Mouse (Mus musculus) spleen, postnatal 4 days (tissue): ENCODE measurements around the gene Smim15.

ENCODE experiments used
- DNase-seq, 2 experiments: peaks; one replicate each; pipeline ENCODE4 v3.0.0; 2022; ENCODE audit warnings: low spot score in 2 of 2

Gene Smim15

DNA sequence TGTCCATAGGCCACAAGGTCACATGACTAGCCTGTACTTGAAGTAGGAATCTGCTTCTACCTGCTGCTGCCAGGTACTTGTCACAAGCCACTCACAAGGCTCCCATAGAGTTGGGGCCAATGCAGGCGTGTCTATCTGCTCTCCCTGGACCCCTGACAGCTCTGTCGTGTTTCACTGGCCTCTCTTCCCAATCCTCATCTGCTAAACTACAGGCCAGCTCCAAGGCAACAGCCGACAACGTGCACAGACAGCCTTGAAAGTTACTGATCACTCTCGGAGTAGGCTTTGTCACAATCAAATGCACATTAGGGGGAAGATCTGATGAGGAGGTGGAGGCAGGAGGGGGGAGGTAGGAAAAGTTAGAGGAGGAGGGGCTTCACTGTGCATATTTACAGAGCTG, 18.7 kb downstream of the Smim15 start:
- DNase-seq = no peak

- DNase-seq = no peak
These were observed 19.3 kb downstream of the Smim15 start for GRCm38 (mm10) chr13:108063374-108064134.

GRCm38 (mm10) chr13:108064331-108064730, 20.1 kb downstream of the Smim15 start:
- no peak for DNase-seq

DNA sequence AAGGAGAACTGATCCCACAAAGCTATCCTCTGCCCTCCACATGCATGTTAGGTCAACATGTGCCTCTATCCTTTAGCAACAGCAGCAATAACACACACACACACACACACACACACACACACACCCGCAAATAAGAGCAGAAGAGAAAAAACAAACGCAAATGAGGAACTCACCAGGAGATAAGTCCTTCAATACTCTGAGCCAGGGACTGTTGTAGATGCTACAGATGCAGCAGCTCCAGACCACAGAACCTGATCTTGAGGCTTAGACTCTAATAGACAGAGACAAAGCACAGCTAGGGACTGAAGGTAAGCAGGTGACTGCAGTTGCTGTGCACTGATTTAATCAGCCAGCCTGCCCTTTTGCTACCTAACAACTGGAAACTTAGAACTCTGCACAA, 21.8 kb downstream of the Smim15 start:
- DNase-seq = no peak

DNA sequence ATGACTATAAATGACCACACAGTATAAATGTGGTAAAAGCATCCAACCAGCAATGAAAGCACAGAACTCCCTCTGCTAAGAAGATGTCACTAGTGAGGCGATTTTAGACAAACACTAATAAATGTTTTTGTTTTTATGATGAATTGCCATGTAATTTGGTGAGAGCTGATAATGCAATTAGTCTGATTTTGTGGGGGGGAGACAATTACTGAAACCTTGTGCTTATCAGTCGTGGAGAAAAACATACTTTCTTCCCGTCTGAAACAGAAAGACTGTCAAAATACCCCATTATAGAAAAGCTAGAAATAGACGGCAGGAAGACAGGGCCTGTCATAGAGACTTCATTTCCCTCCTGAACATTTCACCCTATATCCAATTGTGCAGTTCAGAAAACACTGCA, 24.9 kb downstream of the Smim15 start:
- no peak for DNase-seq

GRCm38 (mm10) chr13:108070171-108070570, 25.9 kb downstream of the Smim15 start:
- no peak for DNase-seq

GRCm38 (mm10) chr13:108077476-108077875, 33.2 kb downstream of the Smim15 start:
- DNase-seq = no peak

DNA sequence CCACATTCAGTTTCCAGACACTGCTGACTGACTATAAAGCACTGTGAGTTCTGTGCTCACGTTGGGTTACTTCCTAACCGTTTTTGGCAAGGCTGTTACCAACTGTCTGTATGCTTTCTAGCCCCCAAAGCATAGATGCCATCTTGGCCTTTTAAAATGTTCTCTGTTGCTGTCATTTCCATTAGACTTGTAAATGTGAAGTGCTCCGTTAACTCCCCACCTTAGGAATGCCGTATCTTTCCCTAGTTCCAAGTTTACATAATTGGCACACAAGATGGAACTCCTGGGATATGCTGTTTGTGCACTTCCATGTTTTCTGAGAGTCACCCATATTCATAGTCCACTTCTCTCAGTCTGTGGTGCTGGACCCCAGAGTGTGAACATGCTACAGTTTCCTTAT, 33.7 kb downstream of the Smim15 start:
- no peak for DNase-seq

DNA sequence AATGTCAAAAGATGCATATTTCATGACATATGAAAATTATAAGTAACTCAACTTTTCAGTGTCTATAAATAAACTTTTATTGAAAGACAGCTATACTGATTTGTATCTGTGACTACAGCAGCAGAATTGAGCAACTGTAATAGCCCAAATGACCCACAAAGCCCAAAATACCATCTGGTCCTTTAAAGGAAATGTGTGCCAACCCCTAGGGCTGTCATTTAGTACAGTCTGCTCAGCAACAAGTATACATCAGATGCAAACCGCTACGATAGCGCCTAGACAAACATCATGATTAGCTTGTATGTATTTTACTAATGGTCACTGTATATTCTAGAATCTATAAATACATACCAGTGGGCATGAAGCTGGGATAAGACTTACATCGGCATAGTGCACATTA, 39.8 kb downstream of the Smim15 start:
- DNase-seq = no peak

GRCm38 (mm10) chr13:108086036-108086435, 41.8 kb downstream of the Smim15 start:
- no peak for DNase-seq

- no peak for DNase-seq
These were observed 42.5 kb downstream of the Smim15 start for GRCm38 (mm10) chr13:108086724-108087123.

- DNase-seq = no peak
These were observed 48.0 kb downstream of the Smim15 start for GRCm38 (mm10) chr13:108092290-108092689.

- DNase-seq = no peak
These were observed 50.4 kb downstream of the Smim15 start for GRCm38 (mm10) chr13:108094681-108095080.

DNA sequence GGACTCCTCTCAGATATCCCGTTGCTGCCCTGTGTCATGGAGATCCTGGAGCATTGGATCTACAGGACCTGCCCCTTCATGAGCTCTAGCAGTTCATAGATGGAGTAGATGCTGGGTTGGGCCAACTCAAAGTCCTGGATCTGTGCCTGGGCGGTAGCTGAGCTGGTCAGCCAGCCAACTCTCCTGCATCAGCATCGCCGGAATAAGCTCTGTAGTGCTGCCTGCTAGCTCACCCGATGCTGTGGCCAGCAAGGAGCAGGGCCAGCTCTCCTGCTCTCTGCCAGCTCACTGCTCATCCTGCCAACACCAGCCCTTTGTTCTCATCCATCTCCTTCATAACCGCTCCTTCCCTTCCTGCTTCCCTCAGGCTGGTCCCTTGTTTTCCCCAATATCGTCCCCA, 51.4 kb downstream of the Smim15 start:
- DNase-seq = no peak

DNA sequence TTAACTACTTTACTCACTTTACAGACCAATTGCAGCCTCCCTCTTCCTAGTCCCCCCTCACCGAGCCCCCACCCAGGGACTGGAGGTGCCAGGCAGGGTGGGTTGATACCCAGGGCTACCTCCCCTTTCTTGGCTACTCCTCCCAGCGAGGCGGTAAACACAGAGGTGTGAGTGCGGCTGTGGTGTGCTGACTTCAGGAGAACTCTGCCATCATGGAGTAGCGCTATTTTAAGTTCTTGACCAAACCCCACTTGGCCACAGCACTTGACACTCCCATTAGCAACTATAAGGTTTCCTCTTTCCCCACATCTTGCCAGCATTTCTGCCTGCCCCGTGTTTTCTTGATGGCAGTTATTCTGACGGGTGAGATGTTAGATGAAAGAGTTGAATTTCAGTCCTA, 52.2 kb downstream of the Smim15 start:
- no peak for DNase-seq
